Mouse (Mus musculus): ENCODE data around the gene Cpm. TPM values are rescaled to one million over a fixed set of nuclear protein-coding genes. Genes with fewer than 3 reads are reported as not detected.

Cpm gene
- polyA plus RNA-seq, 1 experiment from 2014 or later, result 2.8 TPM

DNA sequence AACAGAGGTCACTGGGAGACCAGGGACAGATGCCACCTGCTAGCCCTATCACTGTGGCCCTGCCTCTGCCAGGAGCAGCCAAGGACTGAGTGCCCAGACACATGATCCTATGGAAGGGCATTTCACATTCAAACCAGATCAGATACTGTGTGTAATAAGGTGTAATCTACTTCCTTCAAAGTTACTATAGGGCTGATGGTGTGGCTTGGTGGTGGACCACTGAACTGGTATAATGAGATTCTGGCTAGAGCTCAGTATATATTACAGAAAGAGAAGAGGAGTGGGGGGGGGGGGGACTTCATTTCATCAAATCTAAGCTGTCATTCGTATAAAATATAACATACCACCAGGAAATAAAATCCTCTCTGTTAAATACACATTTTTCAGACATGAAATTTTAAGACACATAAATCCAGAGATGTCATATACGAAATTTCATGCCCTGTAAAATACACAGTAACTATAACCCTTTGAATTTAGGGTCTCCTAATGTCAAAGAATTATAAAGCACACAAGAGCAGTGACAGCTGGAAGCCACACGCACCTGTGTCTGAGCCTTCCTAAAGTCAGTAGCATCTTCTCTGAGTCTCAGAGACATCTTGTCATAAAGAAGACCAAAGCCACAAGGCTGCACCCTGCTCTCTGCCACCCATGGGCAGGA lies 45.2 kb downstream of the Cpm start:
- ATAC-seq (ENCODE audit: low FRiP score, low read depth), result no peak
- 83% methylated on average over 3 of the region's 3 CpGs for WGBS
- no peaks in the 10 kb centered on the region for H3K27me3 ChIP-seq
- H3K4me3 ChIP-seq, result no peak overlapping the region
- H3K9me3 ChIP-seq, result no peaks in the 10 kb centered on the region
- peaks cover 10% of the 10 kb centered on the region; the same call in 1 of the 2 replicates for H3K4me1 ChIP-seq (replicated peaks)
- no peak overlapping the region for H3K9ac ChIP-seq
- no peak overlapping the region for H3K4me2 ChIP-seq
- no peaks in the 10 kb centered on the region for H3K36me3 ChIP-seq
- no peak overlapping the region for H3K27ac ChIP-seq (replicated peaks)

DNA sequence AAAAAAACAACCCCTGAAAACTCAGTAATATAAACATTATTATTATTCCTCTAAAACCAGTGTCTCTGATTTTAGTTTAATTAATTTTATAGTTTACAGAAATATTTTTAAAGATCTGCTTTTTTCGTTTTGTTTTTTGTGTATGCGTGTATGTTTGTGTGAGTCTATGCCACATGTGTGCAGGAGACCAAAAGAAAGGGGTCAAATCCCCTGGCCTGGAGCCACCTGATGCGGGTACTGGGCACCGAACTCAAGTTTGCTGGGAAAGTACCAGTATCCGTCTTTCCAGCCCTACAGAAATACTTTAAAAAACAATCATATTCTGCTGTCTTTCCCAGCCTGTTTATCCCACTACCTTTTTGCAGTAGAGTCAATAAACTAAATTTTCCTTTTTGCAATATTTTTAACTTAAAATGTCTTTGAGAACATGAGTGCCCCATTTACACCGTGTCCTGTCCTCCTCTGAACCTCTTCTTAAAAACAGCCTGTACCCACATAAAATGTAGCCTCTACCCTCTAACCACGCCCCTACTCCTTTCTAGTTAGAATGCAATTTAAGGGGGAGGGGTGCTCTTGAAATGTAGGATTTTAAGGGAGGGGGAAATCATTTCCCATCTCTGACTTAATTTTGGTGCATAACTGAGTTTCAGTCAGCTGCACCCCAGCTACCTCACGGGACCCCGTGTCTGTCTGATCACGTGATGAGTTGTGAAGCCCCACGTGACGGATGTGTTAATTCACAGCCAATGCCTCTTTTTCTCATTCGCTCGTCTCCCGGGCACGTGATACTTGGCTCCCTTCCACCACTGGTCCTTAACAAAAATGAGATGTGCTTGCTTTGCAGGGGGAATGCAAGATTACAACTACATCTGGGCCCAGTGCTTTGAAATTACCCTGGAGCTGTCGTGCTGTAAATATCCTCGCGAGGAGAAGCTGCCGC lies 46.1 kb downstream of the Cpm start:
- Histone ChIP-seq H3K27ac (replicated peaks) (peak overlapping the region; percentile 84), H3K27me3 (no peaks in the 10 kb centered on the region), H3K4me2 (peak overlapping the region; percentile 63), H3K4me1 (replicated peaks) (peaks cover 7% of the 10 kb centered on the region; the same call in 1 of the 2 replicates), H3K9ac (peak overlapping the region; percentile 39), H3K9me3 (no peaks in the 10 kb centered on the region), H3K4me3 (peak overlapping the region; percentile 35), H3K36me3 (no peaks in the 10 kb centered on the region)
- 27% methylated on average over 20 of the region's 20 CpGs for WGBS
- peak; percentile 87 for ATAC-seq (ENCODE audit: low FRiP score, low read depth)

DNA sequence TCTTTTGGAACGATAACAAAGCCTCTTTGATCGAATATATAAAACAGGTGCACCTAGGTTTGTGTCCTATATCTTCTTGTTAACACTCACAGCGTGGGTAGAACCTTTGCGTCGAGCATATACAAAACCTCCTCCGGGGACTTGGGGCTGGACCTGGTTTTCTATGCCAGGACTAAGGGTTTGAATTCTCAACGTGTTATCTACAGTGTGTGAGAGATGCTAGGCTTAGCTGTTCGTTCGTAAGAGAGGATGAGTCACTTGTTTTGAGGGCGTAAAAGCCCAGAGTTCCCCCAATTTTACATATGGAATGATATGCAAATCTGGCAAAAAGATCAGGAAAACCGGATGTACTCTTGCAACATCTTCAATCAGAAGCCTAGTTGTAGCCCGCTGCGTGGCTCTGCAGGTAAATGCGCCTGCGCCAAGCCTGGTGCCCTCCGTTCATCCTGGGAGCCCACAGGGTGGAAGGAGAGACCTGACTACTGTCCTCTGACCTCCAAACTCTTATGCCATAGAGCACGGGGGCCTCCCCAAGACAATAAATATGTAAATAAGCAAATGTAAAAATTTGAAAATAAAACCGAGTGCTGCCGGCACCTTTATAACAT lies 46.8 kb downstream of the Cpm start:
- H3K27ac ChIP-seq (replicated peaks), result peak overlapping the region; percentile 84
- peak overlapping the region; percentile 39 for H3K9ac ChIP-seq
- H3K27me3 ChIP-seq, result no peaks in the 10 kb centered on the region
- peak overlapping the region; percentile 63 for H3K4me2 ChIP-seq
- no peaks in the 10 kb centered on the region for H3K36me3 ChIP-seq
- peak overlapping the region; percentile 35 for H3K4me3 ChIP-seq
- no peaks in the 10 kb centered on the region for H3K9me3 ChIP-seq
- 29% methylated on average over 19 of the region's 19 CpGs for WGBS
- ATAC-seq (ENCODE audit: low FRiP score, low read depth), result peak; percentile 67
- peaks cover 7% of the 10 kb centered on the region; the same call in 1 of the 2 replicates for H3K4me1 ChIP-seq (replicated peaks)

DNA sequence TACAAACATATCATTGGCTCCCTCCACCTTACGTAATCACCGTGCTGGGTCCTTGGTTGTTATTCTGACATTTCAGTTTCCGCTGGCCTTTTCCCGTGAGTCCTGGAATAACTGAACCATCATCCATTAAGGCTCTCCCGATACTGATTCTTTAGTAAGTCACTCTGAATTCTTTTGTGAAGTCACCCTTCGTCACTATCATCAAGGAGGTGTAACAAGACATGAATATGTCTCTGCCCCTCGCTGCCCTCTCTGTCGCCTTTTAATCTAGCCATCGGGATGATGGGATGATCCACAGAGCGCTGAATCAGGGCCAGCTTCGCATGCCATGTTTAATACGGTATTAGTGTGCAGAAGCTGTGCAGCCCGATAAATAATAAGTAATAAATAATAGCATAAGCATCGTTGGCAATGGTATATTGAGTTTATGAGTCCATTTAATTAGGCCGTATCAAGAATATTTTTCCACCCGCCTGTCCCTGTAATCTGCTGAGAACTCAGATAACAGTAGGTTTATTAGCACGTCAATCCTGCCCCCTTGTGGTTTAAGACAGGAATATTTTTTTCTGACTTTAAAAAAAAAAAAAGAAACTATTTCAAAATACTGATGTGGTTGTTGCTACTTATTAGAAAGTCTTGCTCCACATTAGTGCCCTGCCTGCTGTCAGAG lies 47.5 kb downstream of the Cpm start:
- H3K4me2 ChIP-seq, result peak overlapping the region; percentile 63
- peak overlapping the region; percentile 39 for H3K9ac ChIP-seq
- H3K9me3 ChIP-seq, result no peaks in the 10 kb centered on the region
- peak overlapping the region; percentile 84 for H3K27ac ChIP-seq (replicated peaks)
- H3K27me3 ChIP-seq, result no peaks in the 10 kb centered on the region
- WGBS, result 19% methylated on average over 17 of the region's 17 CpGs
- H3K4me1 ChIP-seq (replicated peaks), result peaks cover 7% of the 10 kb centered on the region; the same call in 1 of the 2 replicates
- no peaks in the 10 kb centered on the region for H3K36me3 ChIP-seq
- peak overlapping the region; percentile 35 for H3K4me3 ChIP-seq
- ATAC-seq (ENCODE audit: low FRiP score, low read depth), result peak; percentile 47

DNA sequence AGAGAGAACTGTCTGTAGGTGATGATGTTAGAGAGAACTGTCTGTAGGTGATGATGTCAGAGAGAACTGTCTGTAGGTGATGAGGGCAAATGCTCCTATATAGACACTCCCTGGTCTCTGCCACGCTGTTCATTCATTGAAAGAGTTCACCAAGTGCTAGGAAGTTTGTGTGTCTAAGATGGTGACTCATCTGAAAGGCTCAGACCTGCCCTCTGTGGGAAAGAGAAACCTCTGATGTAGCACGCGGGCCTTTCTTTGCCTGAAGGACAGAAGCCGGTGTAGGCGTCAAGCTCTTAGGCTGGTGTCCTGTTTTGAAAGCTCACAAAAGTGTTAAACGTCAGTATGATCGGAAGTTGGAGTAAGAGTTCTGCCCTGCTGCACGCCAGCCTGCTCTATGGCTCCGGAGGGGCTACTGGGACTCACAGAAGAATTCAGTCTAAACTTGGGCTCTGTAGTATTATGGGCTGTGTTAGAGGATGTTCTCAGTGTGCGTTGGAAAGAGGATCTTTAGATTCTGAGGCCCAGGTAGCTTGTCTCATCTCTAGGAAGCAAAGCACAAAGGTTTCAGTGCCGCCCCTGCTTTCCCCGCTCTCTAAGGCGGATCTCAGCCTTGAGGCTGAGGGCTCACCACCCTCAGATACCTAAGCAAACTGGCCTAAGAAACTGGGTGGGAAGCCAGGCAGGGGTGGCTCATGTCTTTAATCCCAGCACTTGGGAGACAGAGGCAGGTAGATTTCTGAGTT lies 48.4 kb downstream of the Cpm start:
- Histone ChIP-seq H3K27me3 (no peaks in the 10 kb centered on the region), H3K4me3 (no peak overlapping the region), H3K4me1 (replicated peaks) (peaks cover 7% of the 10 kb centered on the region; the same call in 1 of the 2 replicates), H3K36me3 (no peaks in the 10 kb centered on the region), H3K9me3 (no peaks in the 10 kb centered on the region), H3K9ac (no peak overlapping the region), H3K4me2 (no peak overlapping the region), H3K27ac (replicated peaks) (no peak overlapping the region)
- ATAC-seq (ENCODE audit: low FRiP score, low read depth), result no peak
- WGBS, result 79% methylated on average over 13 of the region's 13 CpGs

DNA sequence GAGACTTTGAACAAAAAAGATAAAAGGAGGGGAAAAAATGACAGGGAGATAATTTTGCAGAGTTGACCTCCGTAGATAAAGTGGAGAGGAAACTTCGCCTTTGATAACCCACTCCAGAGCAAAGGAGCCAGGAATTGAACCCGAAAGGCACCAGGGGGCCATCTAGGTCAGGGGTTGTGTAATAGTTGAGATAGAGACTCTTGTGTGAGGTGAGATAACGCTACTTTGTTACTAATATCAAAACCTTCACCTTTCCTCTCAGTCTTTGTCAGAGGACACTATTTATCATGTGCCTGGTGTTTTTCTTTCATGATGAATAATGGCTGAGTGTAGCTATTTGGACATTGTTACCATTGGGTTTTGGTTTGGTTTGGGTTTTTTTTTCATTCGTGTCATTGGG lies 49.1 kb downstream of the Cpm start:
- Histone ChIP-seq H3K4me1 (replicated peaks) (peaks cover 7% of the 10 kb centered on the region; the same call in 1 of the 2 replicates), H3K36me3 (no peaks in the 10 kb centered on the region), H3K9me3 (no peaks in the 10 kb centered on the region), H3K4me2 (no peak overlapping the region), H3K9ac (no peak overlapping the region), H3K4me3 (no peak overlapping the region), H3K27ac (replicated peaks) (no peak overlapping the region), H3K27me3 (no peaks in the 10 kb centered on the region)
- 78% methylated on average over 5 of the region's 5 CpGs for WGBS
- no peak for ATAC-seq (ENCODE audit: low FRiP score, low read depth)

DNA sequence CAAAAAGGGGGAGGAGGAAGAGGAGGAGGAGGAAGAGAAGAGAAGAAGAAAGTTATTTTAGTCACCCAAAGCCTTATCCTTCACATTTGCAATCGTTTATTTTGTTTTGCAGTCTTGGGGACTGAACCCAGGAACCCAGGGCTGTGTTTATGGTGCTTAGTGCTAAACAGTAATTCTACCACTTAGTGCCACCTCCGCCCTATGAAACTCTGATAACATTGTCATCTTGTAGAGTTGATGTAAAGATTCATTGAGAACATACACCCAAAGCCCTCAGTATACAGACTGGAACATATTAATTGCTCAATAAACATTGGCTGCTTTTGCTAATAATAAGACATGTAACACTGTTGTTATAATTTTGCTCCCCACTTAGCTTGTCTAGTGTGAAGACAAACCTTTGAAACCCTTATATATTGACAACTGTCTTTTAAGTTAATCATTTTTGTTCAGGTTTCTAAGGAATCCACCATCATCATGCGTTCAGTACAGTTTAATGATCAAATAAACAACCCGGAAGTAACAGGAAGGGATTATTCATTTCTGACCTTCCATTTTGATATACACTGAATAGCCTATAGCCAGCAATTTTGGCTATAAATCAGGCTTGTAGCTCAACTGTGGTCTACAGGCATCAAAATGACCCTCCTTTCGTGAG lies 49.9 kb downstream of the Cpm start:
- Histone ChIP-seq H3K4me1 (replicated peaks) (peaks cover 7% of the 10 kb centered on the region; the same call in 1 of the 2 replicates), H3K4me3 (no peak overlapping the region), H3K36me3 (0 out of 2 replicates have a peak, but pooled peaks cover 3% of the 10 kb centered on the region), H3K27ac (replicated peaks) (no peak overlapping the region), H3K4me2 (no peak overlapping the region), H3K9me3 (no peaks in the 10 kb centered on the region), H3K27me3 (no peaks in the 10 kb centered on the region), H3K9ac (no peak overlapping the region)
- WGBS, result 91% methylated on average over 5 of the region's 5 CpGs
- ATAC-seq (ENCODE audit: low FRiP score, low read depth), result no peak

DNA sequence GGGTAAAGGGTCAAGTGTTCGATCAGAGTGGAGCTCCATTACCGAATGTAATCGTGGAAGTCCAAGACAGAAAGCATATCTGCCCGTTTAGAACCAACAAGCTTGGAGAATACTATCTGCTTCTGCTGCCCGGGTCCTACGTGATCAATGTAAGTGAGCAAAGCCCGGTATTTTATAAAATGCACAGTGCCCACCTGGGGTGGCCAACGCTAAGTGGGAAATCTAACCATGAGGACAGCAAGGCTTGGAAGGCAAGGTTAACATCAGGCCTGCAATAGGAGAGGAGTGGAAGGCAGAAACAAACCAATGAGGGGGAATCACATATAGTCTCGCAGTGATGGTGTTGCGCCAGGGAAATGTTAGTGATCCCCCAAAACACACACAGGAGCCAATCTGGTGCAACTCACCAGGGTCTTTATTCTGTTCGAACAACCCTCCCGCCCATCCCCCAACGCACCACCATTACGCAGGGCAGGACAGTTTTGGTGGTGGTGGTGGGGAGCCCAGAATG lies 50.7 kb downstream of the Cpm start:
- Histone ChIP-seq H3K4me3 (no peak overlapping the region), H3K36me3 (0 out of 2 replicates have a peak, but pooled peaks cover 3% of the 10 kb centered on the region), H3K4me1 (replicated peaks) (peaks cover 7% of the 10 kb centered on the region; the same call in 1 of the 2 replicates), H3K27me3 (no peaks in the 10 kb centered on the region), H3K27ac (replicated peaks) (no peak overlapping the region), H3K9me3 (no peaks in the 10 kb centered on the region), H3K4me2 (no peak overlapping the region), H3K9ac (no peak overlapping the region)
- whole genome bisulfite sequencing, result 93% methylated on average over 14 of the region's 14 CpGs
- no peak for ATAC-seq (ENCODE audit: low FRiP score, low read depth)

DNA sequence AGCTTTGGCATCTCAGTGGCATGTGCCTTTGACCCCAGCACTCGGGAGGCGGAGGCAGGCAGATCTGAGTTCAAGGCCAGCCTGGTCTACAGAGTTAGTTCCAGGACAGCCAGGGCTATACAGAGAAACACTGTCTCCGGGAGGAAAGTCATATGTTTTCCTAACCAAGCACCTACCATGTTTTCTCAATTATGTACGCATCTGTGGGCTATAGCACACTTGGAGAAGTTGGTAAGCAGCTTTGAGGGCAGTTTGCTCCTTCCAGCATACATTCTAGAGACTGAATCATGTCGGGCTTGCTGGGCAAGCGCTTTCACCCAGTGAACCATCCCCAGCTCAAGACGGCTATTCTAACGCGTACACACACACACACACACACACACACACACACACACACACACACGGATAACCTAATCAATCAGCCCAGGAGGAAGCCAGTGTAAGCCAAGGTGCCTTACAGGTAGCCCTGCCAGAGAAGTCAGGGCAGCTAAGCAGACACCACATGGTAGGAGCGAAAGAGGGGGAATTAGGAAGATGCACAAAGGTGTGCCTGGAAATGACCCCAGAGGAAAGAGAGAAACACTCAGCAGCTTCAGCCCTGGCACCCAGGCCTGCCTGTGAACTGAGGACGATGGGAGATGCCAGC lies 51.7 kb downstream of the Cpm start:
- Histone ChIP-seq H3K27me3 (no peaks in the 10 kb centered on the region), H3K4me2 (no peak overlapping the region), H3K9me3 (no peaks in the 10 kb centered on the region), H3K9ac (no peak overlapping the region), H3K27ac (replicated peaks) (no peak overlapping the region), H3K4me1 (replicated peaks) (0 out of 2 replicates have a peak, but pooled peaks cover 3% of the 10 kb centered on the region), H3K4me3 (no peak overlapping the region), H3K36me3 (0 out of 2 replicates have a peak, but pooled peaks cover 3% of the 10 kb centered on the region)
- 91% methylated on average over 12 of the region's 12 CpGs for WGBS
- no peak for ATAC-seq (ENCODE audit: low FRiP score, low read depth)

DNA sequence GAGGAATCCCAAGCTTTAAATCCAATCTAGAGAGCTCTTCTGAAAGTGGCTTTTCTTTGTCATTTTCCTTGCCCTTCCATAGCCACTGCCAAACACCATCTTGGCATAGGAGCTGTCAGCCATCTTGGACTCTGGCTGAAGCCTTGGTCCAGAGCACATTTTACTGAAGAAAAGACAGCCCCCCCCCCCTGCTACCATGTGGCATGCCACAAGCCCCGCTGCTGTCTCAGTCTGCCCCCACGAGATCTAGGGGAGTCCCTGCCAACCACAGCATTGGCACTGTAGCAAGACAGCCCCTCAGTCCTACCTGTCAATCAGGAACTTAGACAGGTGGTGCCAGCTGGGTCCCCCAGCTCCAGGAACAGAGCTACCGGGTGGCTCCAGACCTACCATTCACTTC lies 52.2 kb downstream of the Cpm start:
- Histone ChIP-seq H3K9ac (no peak overlapping the region), H3K9me3 (no peaks in the 10 kb centered on the region), H3K4me3 (no peak overlapping the region), H3K4me1 (replicated peaks) (0 out of 2 replicates have a peak, but pooled peaks cover 3% of the 10 kb centered on the region), H3K4me2 (no peak overlapping the region), H3K36me3 (0 out of 2 replicates have a peak, but pooled peaks cover 3% of the 10 kb centered on the region), H3K27ac (replicated peaks) (no peak overlapping the region), H3K27me3 (no peaks in the 10 kb centered on the region)
- ATAC-seq (ENCODE audit: low FRiP score, low read depth), result no peak
- 71% methylated on average over 3 of the region's 3 CpGs for WGBS
